Mouse (Mus musculus) T-helper 2 cell (primary cell): ENCODE results near the gene Tiparp.

ENCODE experiments used
- in situ Hi-C: fragments of 300-600 bp; cut with MboI, MseI; formaldehyde crosslinking; loops from one replicate; pipeline ENCODE4 v1.15.1; 2025; ENCODE audit warnings: high pct_unique_total_duplicates

Tiparp gene

GRCm38 (mm10) chr3:65528614-65529470 is 632 bp downstream of the Tiparp start:
- in situ Hi-C loops: loop anchor here (5.0 to 25.0 kb wide), 4 partner anchors 58 to 398 kb away; partner anchors contain the start of genes Lekr1 and Ssr3

- in situ Hi-C loops: loop anchor here (5.0 to 25.0 kb wide), 4 partner anchors 58 to 398 kb away; partner anchors contain the start of genes Lekr1 and Ssr3
Observed at GRCm38 (mm10) chr3:65529471-65530215, 1.4 kb downstream of the Tiparp start.

GRCm38 (mm10) chr3:65533014-65533413 is 4.8 kb downstream of the Tiparp start:
- in situ Hi-C loops: loop anchor here (25.0 kb wide), 1 partner anchor 129 kb away; the partner anchor contains the start of gene Lekr1

- in situ Hi-C loops: loop anchor here (25.0 kb wide), 1 partner anchor 129 kb away; the partner anchor contains the start of gene Lekr1
Observed at GRCm38 (mm10) chr3:65533598-65533997, 5.4 kb downstream of the Tiparp start.

GRCm38 (mm10) chr3:65534488-65534887 is 6.3 kb downstream of the Tiparp start:
- in situ Hi-C loops: loop anchor here (25.0 kb wide), 1 partner anchor 128 kb away; the partner anchor contains the start of gene Lekr1

- in situ Hi-C loops: loop anchor here (25.0 kb wide), 1 partner anchor 127 kb away; the partner anchor contains the start of gene Lekr1
Observed at GRCm38 (mm10) chr3:65535087-65535761, 7.0 kb downstream of the Tiparp start.

- in situ Hi-C loops: loop anchor here (25.0 kb wide), 1 partner anchor 125 kb away; the partner anchor contains the start of gene Lekr1
Observed at GRCm38 (mm10) chr3:65537288-65537687, 9.1 kb downstream of the Tiparp start.

- in situ Hi-C loops: loop anchor here (25.0 kb wide), 1 partner anchor 121 kb away; the partner anchor contains the start of gene Lekr1
Observed at GRCm38 (mm10) chr3:65540906-65541551, 12.8 kb downstream of the Tiparp start.

GRCm38 (mm10) chr3:65541552-65541935 is 13.3 kb downstream of the Tiparp start:
- in situ Hi-C loops: loop anchor here (25.0 kb wide), 1 partner anchor 121 kb away; the partner anchor contains the start of gene Lekr1

- in situ Hi-C loops: loop anchor here (25.0 kb wide), 1 partner anchor 113 kb away; the partner anchor contains the start of gene Lekr1
Observed at GRCm38 (mm10) chr3:65549785-65550184, 21.6 kb downstream of the Tiparp start.

- in situ Hi-C loops: no loop called here
Observed at GRCm38 (mm10) chr3:65551065-65551464, 22.9 kb downstream of the Tiparp start.

- in situ Hi-C loops: no loop called here
Observed at GRCm38 (mm10) chr3:65554633-65555032, 26.4 kb downstream of the Tiparp start.

- in situ Hi-C loops: no loop called here
Observed at GRCm38 (mm10) chr3:65558679-65559078, 30.5 kb downstream of the Tiparp start.

GRCm38 (mm10) chr3:65562212-65562611 is 34.0 kb downstream of the Tiparp start:
- in situ Hi-C loops: no loop called here

- in situ Hi-C loops: no loop called here
Observed at GRCm38 (mm10) chr3:65562694-65563093, 34.5 kb downstream of the Tiparp start.

GRCm38 (mm10) chr3:65563926-65564624 is 35.9 kb downstream of the Tiparp start:
- in situ Hi-C loops: no loop called here

GRCm38 (mm10) chr3:65565632-65566300 is 37.6 kb downstream of the Tiparp start:
- in situ Hi-C loops: no loop called here

- in situ Hi-C loops: no loop called here
Observed at GRCm38 (mm10) chr3:65569941-65570340, 41.7 kb downstream of the Tiparp start.

- in situ Hi-C loops: no loop called here
Observed at GRCm38 (mm10) chr3:65573516-65573915, 45.3 kb downstream of the Tiparp start.
